Mouse (Mus musculus) lung, postnatal 25 days (tissue): ENCODE measurements at regions not wholly inside any gene's neighbourhood (a gene's known extent, or its start where the extent isn't known, plus 50 kb on each side); places are given as distances from the start of the nearest gene placed in this dataset.

Experiments
- DNase-seq: peaks from one replicate; pipeline ENCODE4 v3.0.0; 2022; ENCODE audit warnings: low spot score

DNA sequence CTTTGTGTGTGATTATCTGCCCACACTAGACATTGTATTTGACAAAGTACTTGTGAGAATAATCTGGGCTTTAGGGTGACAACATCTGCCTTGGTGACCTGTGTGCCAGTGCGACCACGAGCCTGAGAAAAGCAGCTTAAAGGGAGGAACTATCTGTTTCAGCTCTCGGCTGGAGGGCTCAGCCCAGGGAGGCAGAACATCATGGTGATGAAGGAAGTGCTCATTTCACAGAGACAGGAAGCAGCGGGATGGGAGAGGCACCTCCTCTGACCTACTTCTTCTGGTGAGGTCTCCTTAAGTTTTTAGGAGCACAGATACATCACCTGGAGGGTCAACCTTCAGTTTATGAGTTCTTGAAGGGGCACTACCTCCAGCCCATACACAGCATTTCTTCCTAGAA, 89.8 kb downstream of the Kif26a start:
- DNase-seq = no peak

- DNase-seq = no peak
Observed at GRCm38 (mm10) chr12:112237061-112237490, 91.1 kb downstream of the Kif26a start.

GRCm38 (mm10) chr12:112238834-112239233, 92.8 kb downstream of the Kif26a start:
- no peak for DNase-seq

DNA sequence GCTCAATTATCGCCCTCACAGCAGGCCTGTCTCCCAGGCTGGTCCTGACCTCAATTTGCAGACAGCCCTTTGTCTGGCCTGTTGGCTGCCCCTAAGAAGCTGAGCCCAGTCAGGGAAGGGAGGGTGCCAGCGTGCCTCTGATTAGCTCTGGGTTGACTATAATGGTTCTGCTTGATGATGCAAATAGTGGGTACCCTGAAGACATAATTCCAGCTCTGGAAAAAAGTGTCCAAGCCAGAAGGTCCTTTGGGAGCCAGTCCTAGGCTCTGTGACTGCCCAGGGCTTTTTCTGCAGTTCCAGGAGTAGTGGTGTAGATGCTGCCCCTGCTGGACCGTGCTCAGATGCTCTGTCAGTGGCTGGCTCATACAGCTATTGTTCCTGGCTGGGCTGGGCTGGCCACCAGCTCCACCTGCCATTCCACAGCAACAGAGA, 95.7 kb downstream of the Kif26a start:
- no peak for DNase-seq

- DNase-seq = no peak
Observed at GRCm38 (mm10) chr12:112243231-112243630, 97.2 kb downstream of the Kif26a start.

DNA sequence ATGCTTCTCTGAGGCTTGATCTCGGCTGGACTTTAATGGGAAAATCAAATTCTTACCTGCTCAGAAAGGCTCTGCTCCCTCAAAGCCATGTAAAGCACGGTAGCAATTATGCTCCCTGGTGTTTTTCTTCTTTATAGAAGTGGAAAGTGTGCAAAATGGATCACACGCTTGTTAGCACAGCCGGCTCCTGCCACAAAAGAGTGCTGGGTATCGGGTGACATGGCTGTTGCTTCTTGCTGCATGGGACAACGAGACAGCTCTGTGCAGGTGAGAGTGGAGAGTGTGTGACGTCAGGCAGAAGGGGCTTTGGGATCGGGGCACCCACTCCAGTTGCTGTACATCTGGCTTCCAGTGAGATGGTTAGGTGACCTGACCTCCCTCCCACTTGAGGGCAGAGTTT, 104.9 kb downstream of the Kif26a start:
- DNase-seq = no peak

DNA sequence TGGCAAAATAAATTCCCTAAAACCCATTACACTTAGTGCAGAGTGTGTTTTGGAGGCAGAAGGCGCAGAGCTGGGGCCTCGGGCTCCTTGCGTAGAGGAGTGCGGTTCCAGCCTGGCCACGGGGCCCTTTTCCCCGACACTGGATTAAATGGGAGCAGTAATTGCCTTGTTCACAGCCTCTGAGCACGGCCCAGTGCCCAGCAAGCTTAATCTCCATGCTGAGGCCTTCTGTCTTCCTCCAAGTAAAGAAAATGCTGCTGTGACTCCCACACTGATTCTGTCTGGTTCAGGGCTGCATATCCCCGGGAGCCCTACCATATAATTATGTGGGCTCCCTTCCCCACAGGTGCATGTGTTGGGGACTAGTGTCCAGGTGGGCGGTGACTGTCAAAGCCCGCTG, 107.5 kb downstream of the Kif26a start:
- DNase-seq = no peak

DNA sequence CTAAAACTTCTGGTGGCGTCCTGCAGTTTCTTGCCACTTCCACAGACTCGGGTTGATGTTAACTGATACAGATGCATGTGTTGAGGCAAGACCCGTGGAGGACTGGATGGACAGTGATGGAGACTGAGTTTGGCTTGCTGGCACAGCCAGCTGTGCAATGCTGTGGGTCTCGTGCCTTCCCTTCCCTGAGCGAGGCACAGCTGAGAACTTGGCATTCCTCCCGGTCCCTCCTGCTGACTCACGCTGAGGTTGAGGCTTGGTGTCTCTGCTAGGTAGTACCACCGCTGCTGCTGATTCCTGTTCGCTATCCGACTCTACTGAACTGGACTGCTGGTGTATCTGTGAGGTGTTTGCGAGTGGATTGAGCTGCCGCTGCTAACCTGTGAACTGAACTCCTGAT, 109.2 kb downstream of the Kif26a start:
- no peak for DNase-seq

DNA sequence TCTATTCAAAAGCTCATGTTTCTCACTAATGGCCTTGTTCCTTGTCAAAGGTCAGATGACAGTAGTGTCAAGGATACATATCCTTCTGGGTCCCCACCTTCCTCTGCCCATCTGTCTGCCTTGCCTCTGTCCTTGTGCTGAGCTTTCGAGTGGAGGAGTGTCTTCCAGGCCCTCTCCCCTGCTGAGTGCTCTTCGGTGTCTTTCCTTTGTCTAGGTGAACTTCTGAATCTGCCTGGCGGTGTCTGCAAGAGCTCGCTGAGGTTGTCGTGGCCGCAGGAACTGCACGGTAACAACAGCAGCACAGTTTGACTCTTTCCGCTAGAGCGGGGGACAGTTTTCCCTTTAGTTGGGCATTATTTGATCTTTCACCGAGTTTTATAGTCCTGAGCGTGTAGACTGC, 111.7 kb downstream of the Kif26a start:
- no peak for DNase-seq

GRCm38 (mm10) chr12:112263283-112264056, 117.5 kb downstream of the Kif26a start:
- DNase-seq = no peak

- no peak for DNase-seq
Observed at GRCm38 (mm10) chr12:112264201-112264600, 118.2 kb downstream of the Kif26a start.

- no peak for DNase-seq
Observed at GRCm38 (mm10) chr12:112265289-112265969, 119.4 kb downstream of the Kif26a start.

DNA sequence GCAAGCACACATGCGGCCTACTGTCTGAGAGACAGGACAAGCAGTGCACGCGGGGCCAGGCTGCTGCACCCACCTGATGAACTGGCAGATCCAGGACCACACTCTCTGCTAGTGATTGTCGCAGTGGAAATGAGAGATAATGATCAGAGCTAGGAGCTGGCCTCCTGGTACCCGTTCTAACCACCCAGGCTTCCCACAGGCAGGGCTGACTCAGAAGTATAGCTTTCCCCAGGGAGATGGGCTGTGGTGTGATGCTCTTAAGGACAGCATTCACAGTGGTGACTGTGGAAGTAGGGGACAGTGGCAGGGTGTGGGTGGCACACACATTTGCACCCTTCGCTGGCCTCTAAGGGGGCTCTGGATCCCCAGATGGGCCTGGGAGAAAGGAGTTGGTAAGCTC, 128.0 kb downstream of the Kif26a start:
- no peak for DNase-seq

GRCm38 (mm10) chr12:112274756-112275155, 128.7 kb downstream of the Kif26a start:
- no peak for DNase-seq

DNA sequence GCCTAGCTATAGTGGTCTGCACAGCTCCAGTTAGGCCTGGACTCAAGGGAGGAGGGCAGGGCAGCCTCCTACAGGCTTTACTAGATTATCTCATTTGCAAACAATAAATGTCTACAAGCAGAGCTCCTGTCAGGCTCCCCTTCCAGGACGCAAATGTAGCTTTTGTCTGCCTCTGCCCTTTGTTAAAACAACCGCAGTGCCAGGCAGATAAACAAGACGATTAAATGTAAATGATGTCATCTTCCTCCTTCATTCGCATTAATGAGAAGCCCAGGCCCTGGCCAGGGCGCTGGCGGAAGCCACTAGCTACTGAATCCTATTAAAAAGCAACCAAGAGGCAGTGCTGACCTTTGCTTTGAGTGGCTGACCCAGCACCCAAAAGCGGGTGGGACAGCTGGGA, 130.6 kb downstream of the Kif26a start:
- peak; percentile 23 for DNase-seq

DNA sequence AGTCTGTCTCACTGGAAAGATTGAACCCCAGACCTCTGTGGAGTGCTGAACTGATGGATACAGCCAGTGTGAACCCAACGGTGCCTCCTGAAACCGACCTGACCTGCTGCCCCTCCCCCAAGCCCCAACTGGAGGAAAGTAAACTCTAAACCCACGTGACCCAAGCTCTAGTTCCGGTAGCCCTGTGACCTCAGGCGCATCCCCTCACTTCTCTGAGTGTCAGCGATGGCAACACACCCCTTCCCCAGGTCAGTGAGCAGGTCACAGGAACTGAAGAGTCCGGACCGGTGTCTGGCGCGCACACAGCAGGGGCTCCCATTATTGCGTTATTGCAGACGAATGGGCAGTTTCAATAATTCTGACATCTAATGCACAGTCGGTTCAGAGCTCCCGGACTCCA, 131.5 kb downstream of the Kif26a start:
- DNase-seq = no peak

- DNase-seq = no peak
Observed at GRCm38 (mm10) chr12:112285096-112285495, 139.1 kb downstream of the Kif26a start.

- DNase-seq = no peak
Observed at GRCm38 (mm10) chr12:112288786-112289185, 142.8 kb downstream of the Kif26a start.

GRCm38 (mm10) chr12:112290299-112290698, 144.3 kb downstream of the Kif26a start:
- DNase-seq = no peak

GRCm38 (mm10) chr12:112291748-112292561, 145.9 kb downstream of the Kif26a start:
- DNase-seq = no peak

GRCm38 (mm10) chr12:112293105-112293504, 147.1 kb downstream of the Kif26a start:
- no peak for DNase-seq

- no peak for DNase-seq
Observed at GRCm38 (mm10) chr12:112295337-112295941, 149.4 kb downstream of the Kif26a start.
